Mouse (Mus musculus) lung, postnatal 4 days (tissue): ENCODE data around the gene Ndufb7.

Source experiments
- DNase-seq, 2 experiments: peaks; one replicate each; pipeline ENCODE4 v3.0.0; 2021

The Ndufb7 gene

DNA sequence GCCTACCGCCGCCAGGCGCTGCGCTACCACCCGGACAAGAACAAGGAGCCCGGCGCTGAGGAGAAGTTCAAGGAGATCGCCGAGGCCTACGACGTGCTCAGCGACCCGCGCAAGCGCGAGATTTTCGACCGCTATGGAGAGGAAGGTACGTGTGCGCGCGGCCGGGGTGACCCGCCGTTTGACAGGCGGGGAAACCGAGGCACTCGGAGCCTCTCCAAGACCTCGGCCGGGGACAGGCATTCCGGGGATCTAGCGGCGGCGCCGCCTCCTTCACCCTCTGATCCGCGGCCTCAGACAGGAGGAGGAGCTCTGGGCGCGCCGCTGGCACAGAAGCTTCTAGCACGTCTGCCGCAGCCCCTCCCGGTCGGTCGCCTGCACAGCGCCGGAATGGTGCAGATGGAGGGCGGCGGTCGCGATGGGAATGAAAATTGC, 41.9 kb downstream of the Ndufb7 start:
- peak; percentile 88 to 91 for DNase-seq

DNA sequence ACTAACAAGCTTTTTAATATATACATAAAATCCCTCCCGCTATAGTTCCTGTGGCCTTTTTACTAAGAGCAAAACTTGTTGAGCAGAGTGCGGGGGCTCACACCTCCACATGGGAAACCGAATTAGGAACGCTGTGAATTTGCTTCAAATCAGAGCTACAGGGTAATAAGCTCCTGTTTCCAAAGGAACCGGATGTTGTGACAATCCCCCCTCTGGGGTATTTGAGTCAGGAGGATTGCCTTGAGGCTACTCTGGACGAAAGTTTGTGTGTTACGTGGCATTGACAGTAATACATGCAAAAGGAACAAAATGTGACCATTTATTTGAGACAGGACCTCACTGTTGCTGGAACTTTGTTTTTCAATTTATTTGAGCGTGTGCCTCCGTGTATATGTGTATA, 42.6 kb downstream of the Ndufb7 start:
- no peak for DNase-seq

DNA sequence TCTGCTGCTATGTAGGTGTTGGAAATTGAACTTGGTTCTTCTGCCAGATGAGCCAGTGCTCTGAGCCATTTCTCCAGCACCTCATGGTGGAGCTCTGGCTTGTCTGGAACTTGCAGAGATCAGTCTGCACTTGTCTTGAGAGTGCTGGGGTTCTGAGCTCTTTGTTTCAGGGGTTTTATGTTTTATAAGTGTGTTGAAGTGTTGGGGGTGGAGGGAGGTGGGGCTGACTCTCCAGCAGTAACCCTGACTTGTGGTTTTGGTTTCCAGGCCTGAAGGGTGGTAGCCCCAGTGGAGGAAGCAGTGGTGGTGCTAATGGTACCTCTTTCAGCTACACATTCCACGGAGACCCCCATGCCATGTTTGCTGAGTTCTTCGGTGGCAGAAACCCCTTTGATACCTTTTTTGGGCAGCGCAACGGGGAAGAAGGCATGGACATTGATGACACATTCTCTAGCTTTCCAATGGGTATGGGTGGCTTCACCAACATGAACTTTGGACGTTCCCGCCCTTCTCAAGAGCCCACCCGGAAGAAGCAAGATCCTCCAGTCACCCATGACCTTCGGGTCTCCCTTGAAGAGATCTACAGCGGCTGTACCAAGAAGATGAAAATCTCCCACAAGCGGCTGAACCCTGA, 43.2 kb downstream of the Ndufb7 start:
- DNase-seq = no peak

DNA sequence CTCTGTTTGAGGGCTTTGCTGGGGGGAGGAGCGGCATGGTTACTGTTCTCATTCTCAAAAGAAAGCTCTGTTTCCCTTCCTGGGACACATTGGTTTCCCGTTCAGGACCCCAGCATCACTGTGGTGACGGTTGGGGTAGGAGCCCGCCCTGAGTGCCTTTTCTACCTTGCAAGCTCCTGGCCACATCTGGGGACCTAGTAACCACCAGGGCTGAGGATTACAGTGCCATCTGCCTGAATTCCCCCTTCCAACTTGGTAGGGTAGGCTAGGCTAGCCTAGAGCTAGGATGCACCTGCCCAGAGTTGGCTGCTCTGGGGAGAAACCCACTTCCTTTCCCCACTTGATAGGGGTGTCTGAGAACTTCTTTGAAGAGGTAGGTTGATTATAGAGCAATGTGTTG, 45.5 kb downstream of the Ndufb7 start:
- DNase-seq = peak in 1 of 2 experiments; percentile 13

- peak in 1 of 2 experiments; percentile 8 for DNase-seq
Measured at GRCm38 (mm10) chr8:83613695-83614094, 47.2 kb downstream of the Ndufb7 start.

DNA sequence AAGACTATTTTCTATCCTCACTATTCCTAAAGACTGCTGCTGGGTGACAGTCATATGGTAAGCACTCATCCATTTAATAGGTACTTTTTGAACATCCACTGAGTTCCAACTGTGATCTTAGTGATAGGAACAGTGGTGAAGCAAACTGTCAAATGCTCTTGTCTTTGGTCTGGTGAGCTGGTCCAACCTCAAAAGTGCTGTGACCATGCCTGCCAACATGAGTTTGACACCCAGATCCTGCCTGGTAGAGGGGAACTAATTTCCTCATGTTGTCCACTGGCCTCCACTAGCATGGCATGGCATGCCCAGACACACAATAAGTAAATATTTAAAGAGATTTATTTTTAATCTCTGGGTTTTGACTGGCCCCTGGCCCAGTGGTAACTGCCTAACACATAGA, 50.2 kb downstream of the Ndufb7 start:
- DNase-seq = no peak

DNA sequence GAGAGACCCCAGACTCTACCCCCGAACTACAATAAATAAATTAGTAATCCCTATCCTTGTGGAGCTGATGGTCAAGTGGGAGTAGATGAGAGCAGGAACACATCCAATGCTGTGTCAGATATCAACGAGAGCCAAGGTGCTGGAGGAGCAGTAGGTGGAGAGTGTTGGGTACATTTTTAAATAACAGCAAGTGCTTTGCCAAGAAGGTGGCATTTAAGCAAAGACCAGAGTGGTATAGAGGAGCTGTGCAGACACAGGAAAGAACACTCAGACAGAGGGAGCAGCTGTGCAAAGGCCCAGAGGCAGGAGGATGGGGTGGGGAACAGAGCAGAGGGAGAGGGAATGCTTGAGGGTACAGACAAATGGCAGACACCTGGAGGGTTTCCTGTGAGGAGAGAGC, 50.6 kb downstream of the Ndufb7 start:
- no peak for DNase-seq

DNA sequence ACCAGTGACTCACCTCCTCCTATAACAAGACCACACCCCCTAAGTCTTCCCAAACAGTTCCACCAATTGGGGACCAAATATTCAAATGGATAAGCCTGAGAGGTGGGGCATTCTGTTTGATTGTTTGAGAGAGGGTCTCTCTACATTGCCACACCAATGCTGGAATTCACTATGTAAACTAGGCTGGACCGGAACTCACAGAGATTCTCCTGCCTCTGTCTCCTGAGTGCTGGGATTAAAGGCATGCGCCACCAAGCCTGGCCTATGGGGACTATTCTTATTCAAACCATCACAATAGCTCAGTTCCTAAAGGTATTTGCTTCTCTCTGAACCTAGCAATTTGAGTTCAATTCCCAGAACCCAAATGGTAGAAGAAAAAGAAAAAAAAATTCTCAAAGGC, 52.1 kb downstream of the Ndufb7 start:
- no peak for DNase-seq

- DNase-seq = peak in 1 of 2 experiments; percentile 27
Measured at GRCm38 (mm10) chr8:83619568-83620285, 53.3 kb downstream of the Ndufb7 start.
